Mouse (Mus musculus) kidney, embryonic 15.5 days (tissue): ENCODE measurements at regions not wholly inside any gene's neighbourhood (a gene's known extent, or its start where the extent isn't known, plus 50 kb on each side); places are given as distances from the start of the nearest gene placed in this dataset.

Experiments used
- ATAC-seq: fragments of 200-750 bp; cut with Nextera tagmentation; replicated peaks from 2 replicates; pipeline ENCODE4 v1.8.0; 2017; ENCODE audit warnings: moderate TSS enrichment; ENCODE audit not compliant: low FRiP score
- H3K27ac ChIP-seq: fragments of 300-500 bp; sonication (generic); 2 replicates; pipeline ENCODE4 v1.5.1; 2015; ENCODE audit warnings: mild to moderate bottlenecking, inconsistent platforms
- H3K27me3 ChIP-seq: fragments of 300-500 bp; sonication (generic); 2 replicates; pipeline ENCODE4 v1.6.1; 2015; ENCODE audit warnings: inconsistent platforms
- H3K36me3 ChIP-seq: fragments of 300-500 bp; sonication (generic); 2 replicates; pipeline ENCODE4 v1.6.1; 2015; ENCODE audit warnings: inconsistent platforms
- H3K4me1 ChIP-seq: fragments of 300-500 bp; sonication (generic); 2 replicates; pipeline ENCODE4 v1.6.1; 2015; ENCODE audit warnings: inconsistent platforms
- H3K4me2 ChIP-seq: fragments of 300-500 bp; sonication (generic); 2 replicates; pipeline ENCODE4 v1.6.1; 2015; ENCODE audit warnings: moderate library complexity, mild to moderate bottlenecking, inconsistent platforms
- H3K4me3 ChIP-seq: fragments of 300-500 bp; sonication (generic); replicated peaks from 2 replicates; pipeline ENCODE4 v1.5.1; 2015; ENCODE audit warnings: mild to moderate bottlenecking, inconsistent platforms
- H3K9ac ChIP-seq: fragments of 300-500 bp; sonication (generic); 2 replicates; pipeline ENCODE4 v1.6.1; 2015; ENCODE audit warnings: mild to moderate bottlenecking, inconsistent platforms
- H3K9me3 ChIP-seq: fragments of 300-500 bp; sonication (generic); replicated peaks from 2 replicates; pipeline ENCODE4 v1.6.1; 2016; ENCODE audit warnings: inconsistent platforms
- WGBS: fragments of 180-500 bp; shearing (Covaris S2); methylation state at CpG from one replicate; pipeline ENCODE4 v1.1.7; 2015; ENCODE audit warnings: mixed read lengths; 5-methylcytosine and 5-hydroxymethylcytosine counted together

DNA sequence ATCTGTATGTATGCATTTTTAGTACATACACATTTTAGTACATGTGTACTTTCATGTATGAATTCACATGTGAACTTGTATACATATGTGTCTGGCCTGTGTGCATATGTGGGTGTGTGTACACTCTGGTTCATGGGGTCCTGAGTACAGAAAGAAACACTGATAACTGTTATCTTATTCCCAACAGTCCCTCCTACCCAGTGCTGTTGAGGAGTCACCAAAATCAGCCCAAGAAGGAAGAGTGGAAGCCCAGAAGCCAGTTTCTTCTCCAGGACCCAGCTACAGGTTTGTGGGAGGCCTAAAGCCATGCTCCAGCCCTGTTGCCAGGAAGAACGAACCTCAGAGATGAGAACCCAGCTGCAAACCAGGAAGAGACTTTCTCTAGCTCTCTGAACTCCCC, 53.6 kb upstream of the Irf2bp2 start:
- Histone ChIP-seq H3K27ac (0 out of 2 replicates have a peak overlapping the region, but pooled peaks have one; percentile 4), H3K36me3 (no peaks in the 10 kb centered on the region), H3K9ac (no peak overlapping the region), H3K4me3 (no peak overlapping the region), H3K27me3 (no peaks in the 10 kb centered on the region), H3K9me3 (no peaks in the 10 kb centered on the region), H3K4me1 (peaks cover 10% of the 10 kb centered on the region; the same call in 1 of the 2 replicates), H3K4me2 (no peak overlapping the region)
- no peak for ATAC-seq
- 61% methylated on average over 1 of the region's 1 CpGs for WGBS

DNA sequence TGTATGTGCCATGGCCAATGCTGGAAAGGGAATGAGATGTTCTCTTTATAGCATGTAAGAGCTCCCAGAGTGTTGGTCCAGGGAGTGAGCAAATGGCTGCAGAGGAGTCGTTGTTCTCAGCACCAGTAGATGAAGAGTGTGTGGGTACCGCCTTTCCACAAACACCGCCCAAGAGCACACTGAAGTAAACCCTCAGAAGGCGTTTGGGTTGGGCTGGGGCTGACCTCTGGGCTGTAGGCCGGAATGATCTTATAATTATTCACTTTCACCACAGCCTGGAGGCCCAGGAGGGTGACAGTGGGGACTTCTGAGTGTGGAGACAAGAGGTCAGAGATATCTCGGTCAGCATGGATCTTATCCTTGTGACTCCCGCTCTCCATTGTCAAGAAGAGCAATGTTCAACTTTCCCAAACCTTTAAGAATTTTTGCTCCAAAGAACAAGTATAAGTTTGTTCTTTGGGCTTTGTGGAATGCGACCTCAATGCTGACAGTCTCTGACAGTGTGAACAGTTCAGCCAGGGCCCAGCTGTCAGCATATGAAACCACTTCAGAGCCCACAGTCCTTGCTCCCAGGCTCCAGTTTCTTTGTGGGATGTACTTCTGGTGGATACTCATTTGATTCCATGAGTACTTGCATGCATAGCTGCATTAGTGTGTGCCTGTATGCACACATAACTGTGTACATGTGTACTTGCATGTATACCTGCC, 53.0 kb upstream of the Irf2bp2 start:
- Histone ChIP-seq H3K4me2 (no peak overlapping the region), H3K4me1 (peaks cover 10% of the 10 kb centered on the region; the same call in 1 of the 2 replicates), H3K9me3 (no peaks in the 10 kb centered on the region), H3K4me3 (no peak overlapping the region), H3K36me3 (no peaks in the 10 kb centered on the region), H3K9ac (no peak overlapping the region), H3K27me3 (no peaks in the 10 kb centered on the region), H3K27ac (peak overlapping the region; percentile 4; the same call in 1 of the 2 replicates)
- ATAC-seq = no peak
- 49% methylated on average over 8 of the region's 8 CpGs for WGBS

GRCm38 (mm10) chr8:126644179-126644578, 50.4 kb upstream of the Irf2bp2 start:
- WGBS = 57% methylated on average over 5 of the region's 5 CpGs
- Histone ChIP-seq H3K4me1 (peaks cover 8% of the 10 kb centered on the region; the same call in 1 of the 2 replicates), H3K36me3 (no peaks in the 10 kb centered on the region), H3K9ac (no peak overlapping the region), H3K27me3 (no peaks in the 10 kb centered on the region), H3K4me3 (no peak overlapping the region), H3K9me3 (no peaks in the 10 kb centered on the region), H3K27ac (no peak overlapping the region), H3K4me2 (no peak overlapping the region)
- no peak for ATAC-seq
